Comparison of ENCODE assay signal across 9 mouse cellular contexts in genomic region chr11:121109986-121110385, GRCm38 (mm10). TPM values are rescaled to one million over a fixed set of nuclear protein-coding genes. Genes with fewer than 3 reads are reported as not detected.
A peak's percentile ranks its signal among the peaks of the same experiment; 100 is the strongest.
DNase-seq lines count a peak whose midpoint lies in the region; ATAC-seq and TF ChIP-seq lines count a peak whose summit lies in the region.
"Had no signal": no experiment of that assay in that cellular context is flagged by ENCODE, and none has a peak within 500 bp of the region (broad histone marks: within the 10 kb centered on the region; RNA-seq: fewer than 3 reads in every experiment).

No protein-coding gene starts in this region.

- H3K4me1 ChIP-seq in hindbrain, postnatal 0 days (ENCODE audit: insufficient read depth, low read length) = 0 out of 2 replicates have a peak, but pooled peaks cover 5% of the 10 kb centered on the region
- no peaks in the 10 kb centered on the region for H3K4me1 ChIP-seq in midbrain, postnatal 0 days (ENCODE audit: insufficient read depth, low read length)

- peak; percentile 19 to 35 for DNase-seq in layer of hippocampus, postnatal 10 days (ENCODE audit: low spot score in 2 of 2)
- no peak for DNase-seq in layer of hippocampus, adult 2 months (ENCODE audit: low spot score in 2 of 2)
- peak; percentile 26 to 41 for DNase-seq in adrenal gland, adult 18-20 months (ENCODE audit: low spot score in 2 of 2)
- DNase-seq in embryo, embryonic 11.5 days (ENCODE audit: low read depth, low spot score) = peak; percentile 17
- DNase-seq in hindbrain, postnatal 0 days (ENCODE audit: low spot score) = peak; percentile 80
- DNase-seq in midbrain, postnatal 0 days (ENCODE audit: low spot score) = peak; percentile 85
- no peak for DNase-seq in urinary bladder, postnatal 36 days (ENCODE audit: low spot score in 2 of 2)
- no peak for DNase-seq in urinary bladder, adult 18-20 months (ENCODE audit: low spot score in 2 of 2)

- TF ChIP-seq CTCF in layer of hippocampus, adult 2 months (conservative IDR thresholded peaks at IDR 0.05) = no peak
- TF ChIP-seq CTCF in hindbrain, postnatal 0 days (IDR thresholded peaks at IDR 0.05; ENCODE audit: low read depth) = no peak
- TF ChIP-seq CTCF in midbrain, postnatal 0 days (IDR thresholded peaks at IDR 0.05) = no peak

- H3K27ac ChIP-seq in layer of hippocampus, adult 2 months = no peak overlapping the region
- no peak overlapping the region for H3K27ac ChIP-seq in hindbrain, postnatal 0 days
- no peak overlapping the region for H3K27ac ChIP-seq in midbrain, postnatal 0 days (ENCODE audit: low read depth, low read length)

- WGBS in hindbrain, postnatal 0 days = 6% methylated on average over 2 of the region's 2 CpGs
- WGBS in midbrain, postnatal 0 days = 5% methylated on average over 2 of the region's 2 CpGs

- no peaks in the 10 kb centered on the region for H3K9me3 ChIP-seq in hindbrain, postnatal 0 days (ENCODE audit: low read length)
- H3K9me3 ChIP-seq in midbrain, postnatal 0 days (ENCODE audit: low read length) = no peaks in the 10 kb centered on the region
- H3K9me3 ChIP-seq: G1E had no signal

- no peak overlapping the region for H3K4me3 ChIP-seq in layer of hippocampus, adult 2 months
- H3K4me3 ChIP-seq in hindbrain, postnatal 0 days (ENCODE audit: low read length) = no peak overlapping the region
- H3K4me3 ChIP-seq in midbrain, postnatal 0 days (ENCODE audit: low read depth, low read length) = no peak overlapping the region

- H3K27me3 ChIP-seq in hindbrain, postnatal 0 days (ENCODE audit: insufficient read depth, low read length) = no peaks in the 10 kb centered on the region
- no peaks in the 10 kb centered on the region for H3K27me3 ChIP-seq in midbrain, postnatal 0 days (ENCODE audit: insufficient read depth, low read length)

- H3K36me3 ChIP-seq in hindbrain, postnatal 0 days (ENCODE audit: insufficient read depth, low read length) = no peaks in the 10 kb centered on the region
- H3K36me3 ChIP-seq in midbrain, postnatal 0 days (ENCODE audit: insufficient read depth, low read length) = no peaks in the 10 kb centered on the region

- no peak overlapping the region for H3K9ac ChIP-seq in hindbrain, postnatal 0 days (replicated peaks; ENCODE audit: low read length)
- H3K9ac ChIP-seq in midbrain, postnatal 0 days (replicated peaks; ENCODE audit: low read length, poor library complexity, severe bottlenecking) = no peak overlapping the region

- H3K4me2 ChIP-seq in hindbrain, postnatal 0 days (ENCODE audit: low read depth, low read length) = no peak overlapping the region
- H3K4me2 ChIP-seq in midbrain, postnatal 0 days (ENCODE audit: low read depth, low read length, poor library complexity, severe bottlenecking) = no peak overlapping the region

- 0 out of 2 replicates have a peak, but pooled peaks have one; percentile 15 for ATAC-seq in hindbrain, postnatal 0 days
- no peak for ATAC-seq in midbrain, postnatal 0 days (ENCODE audit: low FRiP score)

RNA-seq across cellular contexts. Expression of gene Tex19.2, which starts 8.5 kb away (rescaled TPM):
- total RNA-seq in layer of hippocampus, postnatal 10 days (2021) = not detected
- not detected for total RNA-seq in layer of hippocampus, adult 2 months (2021)
- not detected for total RNA-seq in adrenal gland, adult 18-20 months (2021)
- total RNA-seq in hindbrain, postnatal 0 days (2014; rRNA removed) = not detected in 2 replicates
- not detected in 2 replicates for polyA plus RNA-seq in hindbrain, postnatal 0 days (2015; fragmentation: Nextera tagmentation; extraction: Ambion mirVana)
- not detected in 2 replicates for total RNA-seq in midbrain, postnatal 0 days (2014; rRNA removed)
- polyA plus RNA-seq in midbrain, postnatal 0 days (2015; fragmentation: Nextera tagmentation; extraction: Ambion mirVana) = not detected in 2 replicates

RNA-seq across cellular contexts. Expression of gene Sectm1a, which starts 29.0 kb away (rescaled TPM):
- not detected for total RNA-seq in layer of hippocampus, postnatal 10 days (2021)
- not detected for total RNA-seq in layer of hippocampus, adult 2 months (2021)
- total RNA-seq in adrenal gland, adult 18-20 months (2021) = under 1 TPM in 1 of 2 experiments, not detected in 1; 0.30 TPM
- total RNA-seq in hindbrain, postnatal 0 days (2014; rRNA removed) = not detected in 2 replicates
- not detected in 2 replicates for polyA plus RNA-seq in hindbrain, postnatal 0 days (2015; fragmentation: Nextera tagmentation; extraction: Ambion mirVana)
- total RNA-seq in midbrain, postnatal 0 days (2014; rRNA removed) = not detected in 2 replicates
- polyA plus RNA-seq in midbrain, postnatal 0 days (2015; fragmentation: Nextera tagmentation; extraction: Ambion mirVana) = not detected in 2 replicates
- polyA plus RNA-seq: G1E had no signal

RNA-seq across cellular contexts. Expression of gene Tex19.1, which starts 36.0 kb away (rescaled TPM):
- not detected for total RNA-seq in layer of hippocampus, postnatal 10 days (2021)
- not detected for total RNA-seq in layer of hippocampus, adult 2 months (2021)
- not detected for total RNA-seq in adrenal gland, adult 18-20 months (2021)
- not detected in 2 replicates for total RNA-seq in hindbrain, postnatal 0 days (2014; rRNA removed)
- not detected in 2 replicates for polyA plus RNA-seq in hindbrain, postnatal 0 days (2015; fragmentation: Nextera tagmentation; extraction: Ambion mirVana)
- total RNA-seq in midbrain, postnatal 0 days (2014; rRNA removed) = not detected in 2 replicates
- not detected in 2 replicates for polyA plus RNA-seq in midbrain, postnatal 0 days (2015; fragmentation: Nextera tagmentation; extraction: Ambion mirVana)
- total RNA-seq: G1E had no signal
- polyA plus RNA-seq: G1E had no signal

RNA-seq across cellular contexts. Expression of gene Sectm1b, which starts 46.6 kb away (rescaled TPM):
- total RNA-seq in layer of hippocampus, postnatal 10 days (2021) = not detected
- not detected for total RNA-seq in layer of hippocampus, adult 2 months (2021)
- under 1 TPM in 1 of 2 experiments, not detected in 1; 0.27 TPM for total RNA-seq in adrenal gland, adult 18-20 months (2021)
- not detected in 2 replicates for total RNA-seq in hindbrain, postnatal 0 days (2014; rRNA removed)
- polyA plus RNA-seq in hindbrain, postnatal 0 days (2015; fragmentation: Nextera tagmentation; extraction: Ambion mirVana) = not detected in 2 replicates
- not detected in 2 replicates for total RNA-seq in midbrain, postnatal 0 days (2014; rRNA removed)
- polyA plus RNA-seq in midbrain, postnatal 0 days (2015; fragmentation: Nextera tagmentation; extraction: Ambion mirVana) = not detected in 2 replicates
- polyA plus RNA-seq: G1E had no signal

RNA-seq across cellular contexts. Expression of gene Uts2r, which starts 50.1 kb away (rescaled TPM):
- under 1 TPM; 0.41 to 0.45 TPM for total RNA-seq in layer of hippocampus, postnatal 10 days (2021)
- under 1 TPM in 1 of 2 experiments, not detected in 1; 0.27 TPM for total RNA-seq in layer of hippocampus, adult 2 months (2021)
- not detected for total RNA-seq in adrenal gland, adult 18-20 months (2021)
- total RNA-seq in hindbrain, postnatal 0 days (2014; rRNA removed) = 0.16 and 2.1 TPM in 2 replicates
- polyA plus RNA-seq in hindbrain, postnatal 0 days (2015; fragmentation: Nextera tagmentation; extraction: Ambion mirVana) = 0.61 and 0.84 TPM in 2 replicates
- total RNA-seq in midbrain, postnatal 0 days (2014; rRNA removed) = 0.33 and 0.66 TPM in 2 replicates
- 1.1 and 1.5 TPM in 2 replicates for polyA plus RNA-seq in midbrain, postnatal 0 days (2015; fragmentation: Nextera tagmentation; extraction: Ambion mirVana)
- polyA plus RNA-seq: G1E had no signal

Comparison
In these comparisons a context has a peak if more than half of its experiments do, and no peak if none do; other contexts are left out.
1. DNase-seq: peak in layer of hippocampus, postnatal 10 days (2 of 2), adrenal gland, adult 18-20 months (2 of 2), embryo, embryonic 11.5 days (single experiment), hindbrain, postnatal 0 days (single experiment) and midbrain, postnatal 0 days (single experiment); none in layer of hippocampus, adult 2 months (0 of 2), urinary bladder, postnatal 36 days (0 of 2) and urinary bladder, adult 18-20 months (0 of 2).